Mouse (Mus musculus) liver (tissue): ENCODE measurements around the gene Atf6b.

Experiments used
- DNase-seq: peaks from one replicate; pipeline ENCODE4 v3.0.0-alpha.2; 2020; ENCODE audit warnings: mixed read lengths

The Atf6b gene

DNA sequence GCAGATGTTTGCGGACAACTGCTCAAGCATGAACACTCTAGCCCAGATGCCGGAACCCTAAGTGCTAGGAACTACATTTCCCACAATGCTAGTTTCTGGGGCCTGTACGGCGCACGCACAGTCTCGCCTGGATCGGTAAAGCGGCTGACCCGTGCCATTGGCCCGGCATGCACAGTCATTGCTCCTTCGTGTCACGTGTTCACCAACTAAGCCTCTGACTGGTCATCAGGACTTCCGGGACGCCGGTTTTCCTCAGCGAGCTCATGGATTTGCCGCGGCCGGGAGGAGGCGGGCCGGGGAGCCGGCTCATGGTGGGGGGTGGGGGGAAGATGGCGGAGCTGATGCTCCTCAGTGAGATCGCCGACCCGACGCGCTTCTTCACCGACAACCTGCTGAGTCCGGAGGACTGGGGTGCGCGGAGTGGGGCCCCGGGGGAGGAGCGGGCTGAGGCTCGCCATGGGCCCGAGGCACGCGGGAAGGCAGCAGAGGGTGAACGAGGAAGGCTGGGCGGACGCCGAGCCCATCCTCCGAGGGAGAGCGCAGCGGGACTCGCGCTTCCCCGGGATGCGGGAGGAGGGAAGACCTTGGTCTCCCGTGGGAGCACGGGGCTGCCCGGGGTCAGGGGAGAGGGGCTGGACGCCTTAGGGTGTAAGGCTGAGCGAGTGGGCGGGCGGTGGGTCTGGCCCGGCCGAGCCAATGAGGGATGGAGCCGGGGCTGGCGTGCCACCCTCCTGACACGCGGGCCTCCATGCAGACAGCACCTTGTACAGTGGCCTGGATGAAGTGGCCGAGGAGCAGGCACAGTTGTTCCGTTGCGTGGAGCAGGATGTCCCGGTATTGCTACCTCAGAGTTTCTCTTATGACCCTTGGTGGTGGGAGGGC is at the start of gene Atf6b:
Gene Atf6b, plus strand, starts transcription at position 241 of the 882 bp plus-strand sequence.
- peak; percentile 96 for DNase-seq

DNA sequence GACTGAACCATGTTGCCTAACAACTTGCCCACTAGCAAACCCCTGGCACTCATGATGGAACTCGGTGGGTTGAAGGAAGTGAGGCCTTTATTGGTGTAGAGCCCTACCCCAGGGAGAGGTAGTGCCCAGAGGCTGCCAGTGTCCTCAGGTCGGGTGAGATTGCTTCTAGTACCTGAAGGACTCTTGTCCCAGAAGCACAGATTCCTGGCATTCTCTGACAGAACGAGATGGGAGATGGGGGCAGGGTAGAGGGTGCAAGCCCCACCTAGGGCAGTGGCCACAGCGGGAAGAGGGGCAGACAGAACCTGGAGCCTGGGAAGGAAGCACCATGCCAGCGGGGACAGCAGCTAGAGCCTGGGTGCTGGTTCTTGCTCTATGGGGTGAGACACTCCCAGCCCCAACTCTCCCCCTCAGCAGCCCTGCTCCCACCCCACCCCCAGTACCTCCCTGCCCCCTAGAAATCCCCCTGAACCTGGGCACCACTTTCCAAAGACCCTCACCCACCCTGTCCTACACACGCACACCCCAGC is 49.3 kb upstream of the Atf6b start, which contains the start of gene Ager:
Gene Ager, plus strand, starts transcription at position 297 of the 530 bp plus-strand sequence.
- no peak for DNase-seq

DNA sequence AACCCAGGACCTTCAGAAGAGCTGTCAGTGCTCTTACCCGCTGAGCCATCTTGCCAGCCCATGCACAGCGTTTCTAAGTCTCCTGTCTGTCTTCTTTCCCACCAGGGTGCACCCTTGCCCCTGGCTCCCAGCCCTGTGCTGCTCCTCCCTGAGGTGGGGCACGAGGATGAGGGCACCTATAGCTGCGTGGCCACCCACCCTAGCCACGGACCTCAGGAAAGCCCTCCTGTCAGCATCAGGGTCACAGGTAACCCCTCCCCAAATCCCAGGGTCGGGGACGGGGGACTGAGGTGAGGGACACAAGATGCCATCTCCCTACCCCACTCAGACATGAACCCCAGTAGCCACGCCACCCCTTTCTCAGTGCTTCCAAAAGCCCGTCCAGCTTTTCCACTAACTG is 47.1 kb upstream of the Atf6b start:
- DNase-seq: no peak

DNA sequence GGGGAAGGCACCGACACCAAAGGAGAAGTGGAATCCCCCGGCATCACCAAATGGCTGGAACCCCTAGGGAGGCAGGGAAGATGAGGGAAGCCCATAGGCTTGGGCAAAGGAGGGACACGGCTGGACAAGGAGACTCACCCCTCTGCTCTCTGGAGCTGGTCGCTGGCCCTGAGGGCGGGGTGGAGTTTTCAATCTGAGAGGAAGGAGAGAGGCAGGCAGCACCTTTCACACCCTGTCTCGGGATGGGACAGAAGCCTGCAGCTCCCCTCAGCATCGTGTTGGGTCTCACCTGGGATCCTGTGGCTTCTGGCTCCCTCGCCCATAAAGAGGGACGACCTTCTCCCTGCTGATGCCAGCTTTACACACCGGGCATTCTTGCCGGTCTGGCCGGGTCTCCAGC is 45.1 kb upstream of the Atf6b start:
- no peak for DNase-seq

DNA sequence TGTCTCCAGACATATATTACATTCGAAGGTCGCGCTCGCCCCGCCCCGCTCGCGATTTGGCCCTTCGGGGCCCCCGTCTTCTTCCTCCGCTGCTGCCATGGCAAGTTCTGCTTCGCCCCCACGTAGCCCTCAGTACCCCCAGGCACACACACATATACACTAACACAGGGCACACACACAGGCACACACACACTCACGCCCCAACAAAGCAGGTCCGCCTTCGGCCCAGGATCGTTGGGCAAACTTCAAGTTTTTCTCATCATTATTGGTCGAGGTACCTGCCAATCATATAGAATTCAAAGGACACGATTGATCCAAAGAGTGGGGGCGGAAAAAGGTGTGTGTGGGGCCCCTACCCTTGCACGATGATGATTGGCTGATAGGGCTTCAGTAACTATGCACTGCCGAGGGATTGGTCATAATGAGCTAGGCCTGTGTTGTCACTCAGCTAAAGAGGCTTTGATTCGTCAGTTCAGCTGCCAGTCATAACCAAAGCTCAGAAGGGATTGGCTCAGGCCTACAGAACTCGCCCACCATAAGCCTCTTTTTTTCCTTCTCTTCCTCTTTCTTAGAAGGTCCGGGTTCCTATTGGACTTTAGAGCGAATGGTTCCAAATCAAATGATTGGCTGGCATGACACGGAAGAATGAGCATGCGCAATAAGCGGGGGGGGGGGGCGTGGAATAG is 43.4 kb upstream of the Atf6b start, which contains the start of gene Rnf5:
Gene Rnf5, minus strand, starts transcription at position 316 of the 686 bp plus-strand sequence.
- DNase-seq: peak; percentile 96

DNA sequence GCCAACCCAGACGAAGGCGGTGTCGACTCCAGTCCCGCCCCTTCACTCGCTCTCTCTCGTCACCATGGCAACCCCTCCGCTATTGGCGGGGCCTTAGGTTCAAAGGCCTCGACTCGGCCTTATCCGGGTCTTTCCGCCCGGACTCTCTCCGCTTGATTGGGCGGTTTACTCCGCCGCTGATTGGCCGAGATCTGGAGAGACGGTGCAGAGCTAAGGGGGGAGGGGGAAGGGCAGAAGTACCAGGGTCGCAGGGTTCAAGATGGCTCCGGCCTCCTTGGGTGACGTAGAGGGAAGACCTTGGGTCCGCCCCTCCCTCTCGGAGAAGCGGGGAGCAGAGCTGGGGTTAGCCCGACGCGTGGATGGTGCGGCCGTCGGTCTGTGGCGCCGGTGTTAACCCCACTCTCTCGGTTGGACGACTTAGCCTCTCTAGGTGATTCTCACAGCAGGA is 42.9 kb upstream of the Atf6b start, which contains the start of gene Agpat1:
Gene Agpat1, plus strand, starts transcription at position 202 of the 448 bp plus-strand sequence.
- peak; percentile 99 for DNase-seq

DNA sequence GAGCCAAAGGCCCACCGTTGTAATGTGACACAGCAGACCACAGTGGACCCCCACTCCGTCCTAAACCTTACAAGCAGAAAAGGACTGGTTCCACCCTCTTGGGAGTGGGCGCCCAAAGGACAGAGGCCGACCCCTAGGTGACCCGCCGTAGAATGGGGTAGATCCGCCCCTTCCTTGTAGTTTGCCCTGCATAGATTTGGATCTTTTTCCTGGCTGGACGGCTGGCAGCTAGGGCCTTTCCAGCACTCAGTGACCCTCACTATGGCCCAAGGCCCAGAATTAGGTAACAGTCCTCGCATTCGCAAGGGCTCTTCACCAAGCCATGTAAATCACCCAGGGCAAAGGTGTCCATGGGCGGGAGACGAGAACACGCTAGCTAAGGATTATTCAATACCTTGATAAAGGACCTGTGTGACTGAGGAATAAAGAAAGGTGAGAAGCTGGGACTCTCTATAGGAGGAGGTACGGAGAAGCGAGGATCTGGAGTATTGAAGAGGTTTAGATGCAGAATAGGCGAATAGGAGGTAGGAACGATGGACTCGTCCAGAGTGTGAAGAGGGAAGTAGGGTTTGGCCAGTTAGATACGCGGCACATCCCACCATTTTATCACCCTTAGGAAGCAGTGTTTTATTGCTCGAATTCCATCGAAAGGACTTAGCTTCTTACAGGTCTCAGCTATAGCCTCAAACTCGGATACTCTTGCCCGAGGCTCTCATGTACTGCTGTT is 42.3 kb upstream of the Atf6b start:
- no peak for DNase-seq

DNA sequence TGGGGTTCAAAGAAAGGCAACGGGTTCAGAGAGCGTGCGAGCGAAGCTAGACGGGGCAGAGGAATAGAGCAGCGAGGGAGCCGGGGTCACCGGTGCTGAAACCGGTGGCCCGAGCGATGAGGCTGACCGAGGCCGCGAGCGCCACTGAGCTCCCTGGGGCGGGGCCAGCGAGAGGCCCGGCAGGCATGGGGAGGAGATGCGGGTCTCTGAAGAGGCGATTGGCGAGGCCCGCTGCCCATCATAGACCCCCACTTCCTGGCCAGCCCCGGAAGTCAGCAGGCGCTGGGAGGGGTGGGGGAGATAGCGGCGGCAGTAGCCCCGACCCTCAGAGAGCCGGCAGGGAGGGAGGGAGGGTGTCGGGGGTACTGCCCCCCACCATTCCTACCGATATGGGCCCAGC is 41.3 kb upstream of the Atf6b start:
- peak; percentile 96 for DNase-seq

DNA sequence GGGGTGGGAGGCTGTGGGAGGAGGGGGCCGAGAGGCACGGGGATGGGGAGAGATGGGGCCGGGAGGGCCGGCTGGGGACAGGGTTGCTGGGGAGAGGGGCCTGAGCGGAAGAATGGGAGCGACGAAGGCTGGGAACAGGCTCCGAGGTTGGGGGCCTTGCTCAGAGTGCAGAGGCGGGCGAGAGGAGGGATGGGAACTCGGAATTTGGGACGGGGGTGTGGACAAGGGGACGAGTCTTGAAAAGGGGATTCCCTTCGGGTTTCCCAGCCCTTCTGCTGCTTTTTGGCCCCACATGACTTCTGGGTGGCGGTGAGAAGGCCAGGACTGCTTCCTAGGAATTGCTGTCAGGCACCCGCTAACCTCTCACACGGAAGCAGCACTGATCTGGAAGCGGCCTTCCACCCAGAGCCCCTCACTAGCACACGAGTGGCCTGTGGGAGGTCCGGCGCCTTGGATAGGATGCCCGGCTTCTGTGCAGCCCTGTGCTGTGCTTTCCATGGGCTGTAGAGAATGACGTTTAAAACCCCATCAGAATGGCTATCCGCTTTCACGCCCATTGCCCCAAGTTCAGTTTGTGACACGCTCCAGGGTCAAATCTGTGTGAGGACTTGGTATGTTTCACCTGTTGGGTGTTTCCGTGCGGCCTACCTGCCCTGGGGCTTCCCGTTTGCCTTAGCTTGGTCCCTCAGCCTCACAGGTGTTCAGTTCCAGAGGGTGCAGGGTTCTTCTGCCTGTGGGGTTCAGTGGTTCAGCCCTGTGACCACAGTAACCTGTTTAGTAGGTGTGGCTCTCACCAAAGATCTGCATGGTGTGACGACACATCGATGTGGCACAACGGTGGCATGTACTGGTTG is 40.5 kb upstream of the Atf6b start:
- DNase-seq: peak; percentile 39

DNA sequence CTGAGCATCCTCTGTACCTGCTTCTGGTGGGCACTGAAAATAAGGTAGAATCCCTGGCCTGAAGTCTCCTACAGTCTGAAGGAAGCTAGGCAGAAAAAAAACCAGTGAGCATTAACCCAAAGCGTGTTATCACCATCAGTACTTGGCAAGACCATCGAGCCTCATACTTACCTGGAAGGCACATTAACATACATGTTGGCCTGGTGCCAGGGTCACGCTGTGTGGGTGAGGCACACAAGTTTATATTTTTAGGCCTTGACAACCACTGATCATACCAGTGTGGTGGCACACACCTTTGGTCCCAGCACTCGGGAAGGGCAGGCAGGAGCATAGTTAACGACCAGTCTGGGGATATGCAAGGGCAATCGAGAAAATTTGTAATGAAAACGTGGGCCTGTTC is 38.9 kb upstream of the Atf6b start:
- no peak for DNase-seq

DNA sequence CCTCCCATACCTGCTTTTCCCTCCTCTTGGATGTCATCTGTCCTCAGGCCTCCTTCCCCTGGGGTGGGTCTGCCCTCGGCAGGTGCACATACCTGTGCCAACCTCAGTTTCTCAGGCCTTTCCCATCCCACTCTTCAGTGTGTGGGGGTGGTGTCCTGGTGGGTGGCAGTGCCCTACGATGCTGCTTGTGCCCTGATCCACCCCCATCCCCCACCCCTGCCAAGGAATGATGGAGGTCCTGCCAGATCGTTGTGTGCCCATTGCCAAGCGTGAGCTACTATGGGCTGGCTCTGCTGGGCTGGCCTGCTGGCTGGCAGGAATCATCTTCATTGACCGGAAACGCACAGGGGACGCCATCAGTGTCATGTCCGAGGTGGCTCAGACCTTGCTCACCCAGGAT is 35.9 kb upstream of the Atf6b start:
- DNase-seq: no peak

DNA sequence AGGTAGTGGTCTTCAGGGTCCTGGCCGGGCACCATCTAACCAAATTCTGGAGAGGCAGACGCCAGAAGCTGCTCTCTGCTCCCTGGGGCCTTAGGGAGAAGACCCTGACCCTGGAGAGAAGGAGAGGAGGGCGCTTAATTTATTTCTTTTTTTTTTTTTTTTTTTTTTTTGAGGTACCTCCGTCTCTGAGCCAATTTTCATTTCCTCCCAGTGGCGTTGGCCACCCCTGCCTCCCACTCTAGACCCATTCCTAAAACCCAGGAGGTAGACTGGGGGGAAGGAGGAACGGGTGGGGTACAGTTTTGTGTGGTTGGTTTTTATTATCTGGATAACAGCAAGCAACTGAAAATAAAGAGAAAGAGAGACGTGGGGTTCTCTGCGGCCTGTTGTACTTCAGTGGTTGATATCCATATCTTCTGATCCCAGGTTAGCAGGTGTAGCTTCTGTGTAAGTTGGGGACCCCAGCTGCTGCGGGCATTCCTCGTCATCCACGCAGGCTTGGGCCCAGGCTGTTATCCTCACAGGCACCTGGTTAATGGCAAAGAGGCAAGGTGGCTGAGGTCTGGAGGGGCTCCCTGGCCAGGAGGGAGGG is 33.8 kb upstream of the Atf6b start:
- DNase-seq: peak; percentile 36

DNA sequence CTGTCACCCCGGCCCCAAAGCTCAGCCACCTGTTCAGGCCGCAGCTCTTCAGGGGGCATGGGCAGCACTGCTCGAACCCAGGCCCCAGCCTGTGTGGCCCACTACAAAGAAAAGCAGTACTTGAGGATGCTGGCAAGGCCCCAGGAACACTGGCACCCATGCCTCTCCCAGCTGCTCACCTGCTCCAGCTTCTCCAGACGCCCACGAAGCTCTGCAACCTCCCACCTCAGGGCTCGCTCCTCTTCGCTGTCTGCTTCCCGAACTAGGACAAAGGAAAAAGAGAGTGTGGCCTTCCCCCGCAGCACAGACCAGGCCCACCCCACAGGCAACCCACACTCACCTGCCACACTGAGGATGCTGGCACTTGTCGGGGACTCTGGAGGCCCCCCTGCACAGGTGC is 33.1 kb upstream of the Atf6b start:
- no peak for DNase-seq

DNA sequence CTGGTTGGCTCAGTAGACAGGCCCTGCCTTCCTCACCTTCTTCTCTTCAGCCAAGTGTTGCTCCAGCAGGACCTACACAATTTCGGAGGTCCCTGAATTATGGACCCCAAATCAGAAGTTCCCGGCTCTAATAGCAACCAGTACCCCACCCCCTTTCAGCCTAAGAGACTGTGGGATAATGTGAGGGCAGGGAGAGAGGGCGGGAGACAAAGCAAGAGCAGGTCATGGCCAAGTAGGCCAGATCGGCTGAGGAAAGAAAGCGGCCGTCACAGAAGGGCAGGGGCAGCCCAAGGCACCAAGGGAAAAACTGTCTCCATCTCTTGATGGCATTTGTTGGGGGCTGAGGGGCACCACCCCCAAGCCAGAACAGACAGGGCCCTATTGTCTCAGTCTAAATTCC is 31.1 kb upstream of the Atf6b start, which contains the start of gene Egfl8:
Gene Egfl8, minus strand, starts transcription at position 101 of the 400 bp plus-strand sequence.
- no peak for DNase-seq

DNA sequence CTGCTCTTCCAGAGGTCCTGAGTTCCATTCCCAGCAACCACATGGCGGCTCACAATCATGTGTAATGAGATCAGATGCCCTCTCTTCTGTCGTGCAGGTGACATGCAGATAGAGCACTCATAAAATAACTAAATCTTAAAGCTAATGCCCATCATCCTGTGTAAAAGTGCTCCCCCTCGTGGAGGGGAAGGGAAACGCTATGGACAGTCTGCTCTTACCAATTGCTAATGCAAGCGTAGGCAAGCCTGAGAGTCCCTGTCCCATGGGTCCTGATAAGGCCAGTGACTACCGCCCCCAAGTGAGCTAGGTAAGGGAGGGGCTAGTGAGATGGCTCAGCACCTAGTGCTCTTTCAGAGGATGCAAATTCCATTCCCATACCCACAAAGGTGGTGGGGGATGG is 27.9 kb upstream of the Atf6b start:
- DNase-seq: peak; percentile 82

DNA sequence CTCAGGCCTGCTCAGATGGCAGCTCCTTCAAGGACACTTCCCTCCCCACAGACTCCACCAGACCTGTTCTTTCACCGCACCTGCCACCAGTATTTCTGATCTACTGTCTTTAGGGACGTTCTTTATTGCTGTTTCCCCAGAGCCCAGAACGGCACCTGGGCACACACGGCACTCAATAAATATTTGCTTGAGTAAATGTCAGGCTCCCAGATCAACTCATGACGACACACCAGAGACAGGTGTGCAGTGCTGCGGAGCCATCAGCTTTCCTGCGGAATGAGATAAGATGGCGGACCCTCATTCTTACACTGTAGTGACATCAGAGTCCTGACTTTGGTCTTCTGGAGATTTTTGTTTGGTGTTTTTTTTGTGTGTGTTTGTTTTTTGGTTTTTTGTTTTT is 25.9 kb upstream of the Atf6b start:
- DNase-seq: no peak

DNA sequence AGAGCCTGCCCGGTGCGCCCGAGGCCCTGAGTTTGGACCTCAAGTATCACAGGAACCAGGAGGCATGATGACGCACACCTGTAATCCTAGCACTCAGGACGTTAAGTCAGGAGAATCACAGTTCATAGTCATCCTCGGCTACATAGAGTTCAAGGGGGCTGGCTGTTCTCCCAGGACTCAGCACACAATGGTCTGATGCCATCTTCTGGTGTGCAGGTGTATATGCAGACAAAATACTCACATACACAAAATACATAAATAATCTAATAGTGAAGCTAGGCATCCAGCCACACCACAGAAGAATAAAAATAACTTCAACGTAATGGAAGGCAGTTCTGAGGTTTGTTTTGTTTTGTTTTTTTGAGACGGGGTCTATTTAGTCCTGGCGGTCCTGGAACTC is 23.8 kb upstream of the Atf6b start:
- no peak for DNase-seq

DNA sequence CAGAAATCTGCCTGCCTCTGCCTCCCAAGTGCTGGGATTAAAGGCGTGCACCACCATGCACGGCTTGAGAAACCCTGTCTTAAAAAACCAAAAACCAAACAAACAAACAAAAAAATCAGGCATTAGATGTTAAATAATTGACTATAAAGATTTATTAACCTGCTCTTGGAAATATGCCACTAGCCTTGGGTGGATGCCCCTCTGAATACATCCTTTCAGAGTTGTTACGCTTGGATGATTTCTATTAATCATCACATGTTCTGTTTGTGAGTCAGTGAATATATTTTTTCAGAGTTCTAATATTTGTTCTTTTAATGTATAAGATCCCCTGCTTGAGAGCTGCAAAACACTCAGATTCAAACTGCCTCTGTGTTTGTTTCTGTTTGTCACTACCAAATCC is 22.0 kb upstream of the Atf6b start:
- DNase-seq: no peak

DNA sequence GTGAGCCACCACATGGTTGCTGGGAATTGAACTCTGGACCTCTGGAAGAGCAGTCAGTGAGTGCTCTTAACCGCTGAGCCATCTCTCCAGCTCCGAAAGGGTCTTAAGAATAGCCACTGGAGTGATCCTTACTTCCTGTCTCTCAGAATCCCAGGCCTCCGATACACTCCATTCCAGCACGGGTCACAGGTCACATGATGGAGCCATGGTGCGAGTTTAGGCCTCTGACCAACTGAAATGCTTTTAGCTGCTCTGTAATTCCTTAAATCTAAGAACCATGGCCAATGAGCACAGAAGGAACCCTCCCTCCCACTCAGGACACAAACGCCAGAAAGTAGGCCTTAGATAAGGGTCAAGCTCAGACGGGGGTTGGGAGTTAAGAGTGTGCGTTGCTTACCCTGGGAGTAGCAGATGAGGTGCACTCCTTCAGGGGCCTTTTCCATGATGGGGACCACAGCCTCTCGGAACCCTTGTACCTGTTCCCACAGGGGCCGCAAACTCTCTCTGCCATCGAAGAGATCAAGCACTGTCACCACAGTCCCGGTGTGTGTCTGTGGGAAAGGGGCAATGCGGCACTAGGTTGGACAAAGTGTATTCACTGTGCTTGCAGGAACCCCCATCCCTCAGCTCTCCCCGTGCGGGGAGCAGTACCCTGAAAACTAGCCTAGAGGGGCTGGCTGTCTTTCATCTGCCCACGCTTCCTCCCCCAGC is 20.7 kb upstream of the Atf6b start:
- DNase-seq: no peak

DNA sequence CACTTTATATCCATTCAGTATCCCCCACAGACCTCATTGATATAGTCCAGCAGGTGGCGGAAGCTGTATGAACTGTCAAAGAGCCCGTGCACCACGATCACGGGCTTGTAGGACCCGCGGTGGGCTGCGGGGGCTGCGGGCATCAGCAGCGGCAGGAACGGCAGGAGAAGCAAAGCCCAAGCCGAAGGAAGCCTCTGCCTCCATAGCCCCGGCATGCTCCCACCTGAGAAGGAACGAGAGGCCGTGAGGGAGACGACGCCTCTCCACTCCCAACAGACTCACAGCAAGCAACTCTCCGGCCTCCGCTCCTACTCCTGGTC is 20.2 kb upstream of the Atf6b start:
- DNase-seq: peak; percentile 26
